Mouse (Mus musculus) layer of hippocampus, adult 9-11 months (tissue): ENCODE data around the gene Slc6a20b.

Source experiments
- DNase-seq: peaks from one replicate; pipeline ENCODE4 v3.0.0; 2022

The Slc6a20b gene

DNA sequence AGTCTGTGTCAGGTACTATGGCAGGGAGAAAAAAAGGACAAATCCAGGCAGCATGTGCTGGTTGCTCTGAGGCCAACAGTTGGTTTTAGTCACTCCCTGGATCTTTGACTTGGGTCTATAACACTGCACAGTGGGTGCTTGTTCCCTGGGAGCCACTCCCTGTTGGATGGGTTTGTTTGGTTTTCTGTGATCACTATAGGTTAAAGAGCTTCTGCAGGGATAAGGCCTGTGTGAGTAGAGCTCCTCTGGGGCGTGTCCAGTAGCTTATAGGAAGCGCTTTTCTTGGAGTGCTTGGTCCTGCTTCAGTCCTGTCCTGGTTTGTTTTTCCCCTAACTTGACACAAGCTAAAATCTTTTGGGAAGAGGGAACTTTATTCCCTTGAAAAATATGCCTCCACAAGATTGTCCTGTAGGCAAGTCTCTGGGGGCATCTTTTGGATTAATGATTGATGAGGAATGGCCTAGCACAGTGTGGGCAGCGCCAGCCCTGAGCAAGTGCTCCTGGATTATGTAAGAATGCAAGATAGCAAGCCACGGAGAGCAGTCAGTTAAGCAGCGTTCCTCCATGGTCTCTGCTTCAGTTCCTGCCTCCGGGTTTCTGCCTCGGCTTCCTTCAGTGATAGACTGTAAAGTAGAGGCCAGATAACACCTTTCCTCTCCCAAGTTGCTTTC is 43.0 kb downstream of the Slc6a20b start:
- no peak for DNase-seq

- DNase-seq, result no peak
Measured at GRCm38 (mm10) chr9:123577360-123578192, 54.8 kb downstream of the Slc6a20b start.

- no peak for DNase-seq
Measured at GRCm38 (mm10) chr9:123554599-123554998, 77.8 kb downstream of the Slc6a20b start.
